Mouse (Mus musculus): ENCODE results near the gene Olfr532.
"Not testable (repeated sequence)": the region's sequence is repeated elsewhere in the genome, so short reads cannot be mapped to it uniquely, and the experiment has no call there.

Olfr532 gene

DNA sequence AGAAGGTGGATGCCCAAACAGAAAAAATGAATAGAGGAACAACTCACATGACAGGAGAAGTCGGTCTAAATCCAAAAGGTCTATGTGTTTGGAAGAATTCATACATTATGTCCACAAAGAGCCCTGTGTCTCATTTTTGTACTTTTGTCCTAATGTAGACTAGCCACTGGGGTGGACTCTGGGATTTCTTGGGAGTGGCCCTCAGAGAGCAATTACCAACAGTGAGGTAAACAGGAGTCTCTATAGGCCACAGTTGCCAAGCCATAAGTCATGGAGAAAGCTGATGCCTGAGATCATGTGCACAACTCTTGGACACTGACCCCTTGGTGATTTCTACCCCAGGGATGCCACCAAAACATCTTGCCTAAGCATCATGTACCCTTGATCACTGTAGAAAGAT, at the start of gene Olfr532:
Gene Olfr532 (minus strand): TSS at position 101 of the 400 bp plus-strand sequence.
- no peaks in the 10 kb centered on the region for H3K27me3 ChIP-seq (ENCODE audit: insufficient read depth, low read length)
- no peaks in the 10 kb centered on the region for H3K4me1 ChIP-seq (replicated peaks; ENCODE audit: low read depth, low read length)
- H3K36me3 ChIP-seq (ENCODE audit: insufficient read depth, low read length): no peaks in the 10 kb centered on the region
- no peak for TF ChIP-seq CTCF (conservative IDR thresholded peaks at IDR 0.05; ENCODE audit: low read length)
- no peak for TF ChIP-seq NANOG (IDR thresholded peaks at IDR 0.05; ENCODE audit: borderline replicate concordance, low read length)
- TF ChIP-seq POU5F1 (IDR thresholded peaks at IDR 0.05; ENCODE audit: borderline replicate concordance, low read length): no peak
- no peak within 1 kb of the TSS for H3K4me3 ChIP-seq (replicated peaks; ENCODE audit: low read length)
- no peaks in the 10 kb centered on the region for H3K9me3 ChIP-seq (ENCODE audit: low read length)

DNA sequence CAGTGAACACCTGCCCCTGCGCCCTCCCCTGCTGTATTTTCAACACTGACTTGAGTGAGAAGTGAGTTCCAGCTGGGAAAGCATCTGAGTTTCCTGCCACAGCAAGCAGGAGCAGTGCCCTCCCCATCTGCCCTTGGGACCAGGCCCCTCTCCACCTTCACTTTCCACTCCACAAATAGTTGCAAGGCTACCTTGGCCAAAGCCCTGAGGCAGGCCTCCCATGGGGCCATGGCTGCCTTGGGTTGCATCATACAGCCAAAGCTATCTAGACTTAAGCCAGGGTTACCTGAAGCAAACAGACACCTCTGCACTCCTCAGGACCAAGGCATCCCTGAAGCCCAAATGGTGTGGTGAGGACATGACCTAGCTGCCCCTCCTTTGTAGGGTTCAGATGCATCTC, 41.6 kb upstream of the Olfr532 start, which contains the start of gene Olfr533:
Gene Olfr533 (plus strand): TSS at position 301 of the 400 bp plus-strand sequence.
- not testable (repeated sequence) for H3K4me1 ChIP-seq (replicated peaks; ENCODE audit: low read depth, low read length); H3K27me3 ChIP-seq (ENCODE audit: insufficient read depth, low read length); H3K36me3 ChIP-seq (ENCODE audit: insufficient read depth, low read length); H3K4me3 ChIP-seq (replicated peaks; ENCODE audit: low read length)
- peaks cover 13% of the 10 kb centered on the region for H3K9me3 ChIP-seq (ENCODE audit: low read length)

DNA sequence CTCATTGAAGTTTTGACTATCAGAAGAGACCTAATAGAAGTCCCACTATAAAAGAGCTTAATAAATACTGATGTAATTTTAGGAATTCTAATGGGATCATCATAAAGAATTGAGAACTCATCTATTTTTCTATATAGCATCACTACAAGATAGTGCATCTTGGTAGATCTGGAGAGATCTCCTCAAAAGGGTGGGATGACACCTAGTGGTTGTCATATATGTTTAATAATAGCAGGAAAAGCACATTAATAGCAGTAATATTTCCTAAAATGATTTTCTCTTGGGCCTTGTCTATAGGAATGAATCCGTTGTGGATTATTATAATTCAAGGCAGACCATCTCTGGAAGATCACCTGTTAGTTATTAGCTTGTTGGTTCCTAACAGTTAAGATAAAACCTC, 21.7 kb upstream of the Olfr532 start:
- no peaks in the 10 kb centered on the region for H3K9me3 ChIP-seq (ENCODE audit: low read length)
- no peak overlapping the region for H3K4me3 ChIP-seq (replicated peaks; ENCODE audit: low read length)
- no peaks in the 10 kb centered on the region for H3K36me3 ChIP-seq (ENCODE audit: insufficient read depth, low read length)
- no peaks in the 10 kb centered on the region; the same call in 1 of the 2 replicates for H3K4me1 ChIP-seq (replicated peaks; ENCODE audit: low read depth, low read length)
- TF ChIP-seq POU5F1 (IDR thresholded peaks at IDR 0.05; ENCODE audit: borderline replicate concordance, low read length) (no peak), NANOG (IDR thresholded peaks at IDR 0.05; ENCODE audit: borderline replicate concordance, low read length) (no peak), CTCF (conservative IDR thresholded peaks at IDR 0.05; ENCODE audit: low read length) (no peak)
- H3K27me3 ChIP-seq (ENCODE audit: insufficient read depth, low read length): no peaks in the 10 kb centered on the region

DNA sequence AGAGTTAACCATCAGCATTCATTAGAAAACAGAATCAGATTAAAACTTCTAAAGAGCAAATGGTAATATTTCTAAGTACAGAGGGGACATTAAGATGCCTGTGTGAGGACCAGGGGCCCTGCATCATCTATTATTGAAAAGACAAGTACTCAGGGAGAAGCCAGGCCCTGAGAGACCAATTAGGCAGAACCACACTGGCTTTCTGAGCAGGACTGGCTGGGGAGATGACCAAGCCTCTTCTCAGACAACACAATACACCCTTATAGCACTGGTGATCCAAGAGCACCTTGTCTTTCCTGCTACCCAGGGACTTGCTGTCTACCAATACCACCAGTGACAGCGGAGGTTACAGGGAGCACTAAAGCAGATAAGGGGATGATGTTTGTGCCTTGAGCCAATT, 18.6 kb downstream of the Olfr532 start, which contains the start of gene Olfr531:
Gene Olfr531 (minus strand): TSS at position 101 of the 400 bp plus-strand sequence.
- Histone ChIP-seq H3K9me3 (ENCODE audit: low read length) (peaks cover 2% of the 10 kb centered on the region; the same call in 1 of the 2 replicates), H3K27me3 (ENCODE audit: insufficient read depth, low read length) (no peaks in the 10 kb centered on the region), H3K4me1 (replicated peaks; ENCODE audit: low read depth, low read length) (no peaks in the 10 kb centered on the region), H3K4me3 (replicated peaks; ENCODE audit: low read length) (no peak within 1 kb of the TSS), H3K36me3 (ENCODE audit: insufficient read depth, low read length) (no peaks in the 10 kb centered on the region)
- TF ChIP-seq POU5F1 (IDR thresholded peaks at IDR 0.05; ENCODE audit: borderline replicate concordance, low read length) (no peak), NANOG (IDR thresholded peaks at IDR 0.05; ENCODE audit: borderline replicate concordance, low read length) (no peak), CTCF (conservative IDR thresholded peaks at IDR 0.05; ENCODE audit: low read length) (no peak)

DNA sequence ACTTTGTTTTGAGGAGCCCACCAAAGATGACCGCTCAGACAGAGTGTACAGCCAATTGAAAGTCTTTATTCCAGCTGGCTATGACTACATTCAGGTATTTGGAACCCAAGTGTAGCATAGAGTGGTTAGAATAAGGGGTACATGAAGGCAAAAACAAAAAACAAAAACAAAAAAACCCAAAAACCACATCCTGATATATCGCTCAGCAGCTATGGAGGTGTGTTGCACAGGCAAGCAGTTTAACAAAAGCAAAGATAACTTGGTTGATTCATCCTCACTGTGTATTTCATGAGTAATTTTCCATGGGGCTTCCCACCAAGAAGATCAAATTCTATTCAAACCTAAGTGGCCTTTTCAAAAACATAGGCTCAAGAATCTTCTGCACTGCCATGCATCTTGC, 44.5 kb downstream of the Olfr532 start:
- no peaks in the 10 kb centered on the region for H3K9me3 ChIP-seq (ENCODE audit: low read length)
- no peaks in the 10 kb centered on the region for H3K36me3 ChIP-seq (ENCODE audit: insufficient read depth, low read length)
- H3K27me3 ChIP-seq (ENCODE audit: insufficient read depth, low read length): no peaks in the 10 kb centered on the region
- TF ChIP-seq POU5F1 (IDR thresholded peaks at IDR 0.05; ENCODE audit: borderline replicate concordance, low read length) (no peak), CTCF (conservative IDR thresholded peaks at IDR 0.05; ENCODE audit: low read length) (no peak)
- H3K4me1 ChIP-seq (replicated peaks; ENCODE audit: low read depth, low read length): no peaks in the 10 kb centered on the region
- H3K4me3 ChIP-seq (replicated peaks; ENCODE audit: low read length): no peak overlapping the region

DNA sequence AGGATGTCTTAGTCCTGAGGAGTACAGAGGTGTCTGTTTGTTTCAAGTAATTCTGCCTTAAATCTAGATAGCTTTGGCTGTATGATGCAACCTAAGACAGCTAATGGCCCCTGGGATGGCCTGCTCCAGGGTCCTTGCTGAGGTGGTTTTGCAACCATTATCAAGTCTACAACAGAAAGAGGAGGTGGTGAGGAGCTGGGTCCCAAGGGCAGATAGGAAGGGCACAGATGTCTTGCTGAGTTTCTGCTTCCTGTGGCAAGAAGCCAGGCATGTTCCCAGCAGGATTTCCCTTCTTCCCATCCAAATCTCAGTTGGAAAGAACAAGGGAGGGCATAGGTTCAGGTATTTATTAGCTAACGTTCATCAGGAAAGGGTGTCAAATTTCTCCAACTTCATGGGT, 45.2 kb downstream of the Olfr532 start, which contains the start of gene Olfr530:
Gene Olfr530 (minus strand): TSS at position 101 of the 400 bp plus-strand sequence.
- no peaks in the 10 kb centered on the region for H3K27me3 ChIP-seq (ENCODE audit: insufficient read depth, low read length)
- H3K9me3 ChIP-seq (ENCODE audit: low read length): no peaks in the 10 kb centered on the region
- no peaks in the 10 kb centered on the region for H3K4me1 ChIP-seq (replicated peaks; ENCODE audit: low read depth, low read length)
- TF ChIP-seq NANOG (IDR thresholded peaks at IDR 0.05; ENCODE audit: borderline replicate concordance, low read length) (no peak), POU5F1 (IDR thresholded peaks at IDR 0.05; ENCODE audit: borderline replicate concordance, low read length) (no peak), CTCF (conservative IDR thresholded peaks at IDR 0.05; ENCODE audit: low read length) (no peak)
- H3K36me3 ChIP-seq (ENCODE audit: insufficient read depth, low read length): no peaks in the 10 kb centered on the region
- no peak within 1 kb of the TSS for H3K4me3 ChIP-seq (replicated peaks; ENCODE audit: low read length)

DNA sequence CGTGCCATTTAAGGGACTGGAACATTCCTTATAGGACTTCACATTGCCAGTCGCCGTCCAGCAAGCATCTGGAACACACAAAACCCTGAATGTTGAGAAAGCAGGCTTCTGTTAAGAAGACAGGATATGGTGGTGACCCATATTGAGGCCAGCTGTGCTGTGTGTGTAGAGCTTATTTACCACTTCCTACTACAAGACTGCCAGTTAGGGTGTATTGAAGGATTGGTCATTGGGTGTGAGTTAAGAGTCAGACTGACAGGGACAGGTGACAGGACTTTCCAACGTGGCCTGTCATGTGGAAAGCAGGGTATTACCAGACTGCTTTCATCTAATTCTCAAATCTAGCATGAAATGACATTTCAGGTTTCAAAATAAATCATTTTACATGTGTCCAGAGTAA, 47.1 kb downstream of the Olfr532 start:
- H3K9me3 ChIP-seq (ENCODE audit: low read length): no peaks in the 10 kb centered on the region
- no peak overlapping the region for H3K4me3 ChIP-seq (replicated peaks; ENCODE audit: low read length)
- H3K27me3 ChIP-seq (ENCODE audit: insufficient read depth, low read length): no peaks in the 10 kb centered on the region
- TF ChIP-seq POU5F1 (IDR thresholded peaks at IDR 0.05; ENCODE audit: borderline replicate concordance, low read length) (no peak), CTCF (conservative IDR thresholded peaks at IDR 0.05; ENCODE audit: low read length) (no peak), NANOG (IDR thresholded peaks at IDR 0.05; ENCODE audit: borderline replicate concordance, low read length) (no peak)
- H3K36me3 ChIP-seq (ENCODE audit: insufficient read depth, low read length): no peaks in the 10 kb centered on the region
- H3K4me1 ChIP-seq (replicated peaks; ENCODE audit: low read depth, low read length): no peaks in the 10 kb centered on the region

Measured in E14TG2a.4 (cell line).